Mouse (Mus musculus): Measurements from ENCODE around the gene Plekha6. TPM values are rescaled to one million over a fixed set of nuclear protein-coding genes. Genes with fewer than 3 reads are reported as not detected.

Gene Plekha6
- total and polyA plus RNA-seq, 3 experiments = 11.8 to 28.5 TPM; not detected in 1

GRCm38 (mm10) chr1:133321267-133321925 lies 157.4 kb downstream of the Plekha6 start, which contains the start of gene Kiss1:
Gene Kiss1 (plus strand): TSS chr1:133321875.
- H3K79me2 ChIP-seq (ENCODE audit: control insufficient read depth, insufficient read depth, low read length, poor library complexity) = no peaks in the 10 kb centered on the region
- H3K4me3 ChIP-seq (ENCODE audit: control insufficient read depth in 1 of 2, insufficient read depth in 1 of 2, low read depth in 2 of 2, low read length in 2 of 2) = no peak within 1 kb of the TSS
- no peak for TF ChIP-seq JUND (IDR thresholded peaks at IDR 0.05; ENCODE audit: low read depth, low read length)
- TF ChIP-seq GATA1 (IDR thresholded peaks at IDR 0.05; ENCODE audit: low read depth, low read length) = no peak
- TF ChIP-seq SMC3 (IDR thresholded peaks at IDR 0.05; ENCODE audit: low read depth, low read length) = no peak
- TF ChIP-seq CHD1 (IDR thresholded peaks at IDR 0.05; ENCODE audit: low read depth, low read length) = no peak
- TF ChIP-seq MXI1 (IDR thresholded peaks at IDR 0.05; ENCODE audit: low read depth, low read length) = no peak
- no peak for TF ChIP-seq SIN3A (IDR thresholded peaks at IDR 0.05; ENCODE audit: low read length)
- no peak for TF ChIP-seq EP300 (IDR thresholded peaks at IDR 0.05; ENCODE audit: low read depth in 1 of 2, low read length in 2 of 2)
- no peak for TF ChIP-seq MYB (IDR thresholded peaks at IDR 0.05; ENCODE audit: low read depth, low read length)
- no peak for TF ChIP-seq MAZ (IDR thresholded peaks at IDR 0.05; ENCODE audit: low read depth, low read length)
- no peaks in the 10 kb centered on the region for H3K4me1 ChIP-seq (ENCODE audit: control insufficient read depth in 1 of 2, insufficient read depth in 2 of 2, low read length in 2 of 2)
- H3K9ac ChIP-seq (ENCODE audit: control insufficient read depth, low read depth, low read length, poor library complexity, severe bottlenecking) = no peak within 1 kb of the TSS
- peaks cover 0 to 3% of the 10 kb centered on the region in 2 experiments; a peak in 1 of 4 replicates for H3K27me3 ChIP-seq (ENCODE audit: control insufficient read depth in 1 of 2, insufficient read depth in 2 of 2, low read length in 2 of 2)
- H3K27ac ChIP-seq (ENCODE audit: control insufficient read depth, low read depth, low read length) = no peak within 1 kb of the TSS
- DNase-seq (ENCODE audit: low read depth, low spot score) = no peak
- no peaks in the 10 kb centered on the region for H3K9me3 ChIP-seq (replicated peaks; ENCODE audit: insufficient read depth, low read length)
- H3K36me3 ChIP-seq (ENCODE audit: control insufficient read depth in 1 of 2, insufficient read depth in 2 of 2, low read length in 2 of 2) = no peaks in the 10 kb centered on the region

- no peak overlapping the region for H3K27ac ChIP-seq (ENCODE audit: control insufficient read depth, low read depth, low read length)
- H3K36me3 ChIP-seq (ENCODE audit: control insufficient read depth in 1 of 2, insufficient read depth in 2 of 2, low read length in 2 of 2) = no peaks in the 10 kb centered on the region
- peaks cover 2 to 3% of the 10 kb centered on the region in 2 experiments; a peak in 2 of 4 replicates for H3K27me3 ChIP-seq (ENCODE audit: control insufficient read depth in 1 of 2, insufficient read depth in 2 of 2, low read length in 2 of 2)
- DNase-seq (ENCODE audit: low read depth, low spot score) = no peak
- no peaks in the 10 kb centered on the region for H3K9me3 ChIP-seq (replicated peaks; ENCODE audit: insufficient read depth, low read length)
- H3K4me1 ChIP-seq (ENCODE audit: control insufficient read depth in 1 of 2, insufficient read depth in 2 of 2, low read length in 2 of 2) = no peaks in the 10 kb centered on the region
- no peaks in the 10 kb centered on the region for H3K79me2 ChIP-seq (ENCODE audit: control insufficient read depth, insufficient read depth, low read length, poor library complexity)
- TF ChIP-seq MXI1 (IDR thresholded peaks at IDR 0.05; ENCODE audit: low read depth, low read length) = no peak
- no peak for TF ChIP-seq MAX (IDR thresholded peaks at IDR 0.05; ENCODE audit: low read length)
- no peak for TF ChIP-seq HCFC1 (IDR thresholded peaks at IDR 0.05; ENCODE audit: low read depth, low read length)
- no peak for TF ChIP-seq TBP (IDR thresholded peaks at IDR 0.05; ENCODE audit: low read depth, low read length)
- no peak for TF ChIP-seq E2F4 (IDR thresholded peaks at IDR 0.05; ENCODE audit: borderline replicate concordance, low read depth, low read length)
- no peak for TF ChIP-seq RCOR1 (IDR thresholded peaks at IDR 0.05; ENCODE audit: low read depth, low read length)
- TF ChIP-seq USF2 (IDR thresholded peaks at IDR 0.05; ENCODE audit: borderline replicate concordance in 1 of 2, insufficient read depth in 1 of 2, low read depth in 1 of 2, low read length in 2 of 2) = no peak
- no peak for TF ChIP-seq SIN3A (IDR thresholded peaks at IDR 0.05; ENCODE audit: low read length)
- no peak for TF ChIP-seq UBTF (IDR thresholded peaks at IDR 0.05; ENCODE audit: borderline replicate concordance, insufficient read depth, low read depth, low read length)
- no peak for TF ChIP-seq JUND (IDR thresholded peaks at IDR 0.05; ENCODE audit: low read depth, low read length)
- no peak for TF ChIP-seq TAL1 (IDR thresholded peaks at IDR 0.05; ENCODE audit: low read length)
- no peak for TF ChIP-seq KAT2A (conservative IDR thresholded peaks at IDR 0.05; ENCODE audit: low read depth, low read length)
- no peak for TF ChIP-seq USF1 (IDR thresholded peaks at IDR 0.05; ENCODE audit: low read depth, low read length)
- H3K9ac ChIP-seq (ENCODE audit: control insufficient read depth, low read depth, low read length, poor library complexity, severe bottlenecking) = no peak overlapping the region
- no peak overlapping the region for H3K4me3 ChIP-seq (ENCODE audit: control insufficient read depth in 1 of 2, insufficient read depth in 1 of 2, low read depth in 2 of 2, low read length in 2 of 2)
Observed at GRCm38 (mm10) chr1:133323333-133323732, 159.3 kb downstream of the Plekha6 start.

Measured in MEL (cell line).